Mouse (Mus musculus): ENCODE measurements around the gene Agk. TPM values are rescaled to one million over a fixed set of nuclear protein-coding genes. Genes with fewer than 3 reads are reported as not detected.

Gene Agk
- total RNA-seq, 2 experiments from 2014 or later: 65.5 to 72.8 TPM

GRCm38 (mm10) chr6:40438936-40439335 is 114.0 kb downstream of the Agk start, which contains the start of gene Wee2:
Wee2 (plus strand) TSS chr6:40439088.
- intact Hi-C loops (cut with DNase I): no loop called here
- DNase-seq: no peak

- intact Hi-C loops (cut with DNase I): no loop called here
- no peak for DNase-seq
Measured at GRCm38 (mm10) chr6:40439731-40440130, 114.8 kb downstream of the Agk start.

GRCm38 (mm10) chr6:40441276-40441675 is 116.3 kb downstream of the Agk start:
- intact Hi-C loops (cut with DNase I): no loop called here
- no peak for DNase-seq

GRCm38 (mm10) chr6:40441755-40442154 is 116.8 kb downstream of the Agk start:
- no peak for DNase-seq
- intact Hi-C loops (cut with DNase I): no loop called here

- intact Hi-C loops (cut with DNase I): no loop called here
- DNase-seq: no peak
Measured at GRCm38 (mm10) chr6:40443281-40443928, 118.4 kb downstream of the Agk start.

Other genes with a start within 250 kb of the Agk start
- 10 to 100 TPM; 26.5 to 27.7 TPM for gene E330009J07Rik, start 111.0 kb downstream of the Agk start, total RNA-seq (2021)
- not detected for gene Wee2, start 113.9 kb downstream of the Agk start, total RNA-seq (2021)
- 10 to 100 TPM; 38.1 to 38.2 TPM for gene Ssbp1, start 146.2 kb downstream of the Agk start, total RNA-seq (2021)
- under 1 TPM; 0.34 to 0.36 TPM for gene Tas2r137, start 166.1 kb downstream of the Agk start, total RNA-seq (2021)
- gene Tas2r108, start 168.4 kb downstream of the Agk start, total RNA-seq (2021): not detected
- not detected for gene Prss37, start 194.3 kb downstream of the Agk start, total RNA-seq (2021)
- not detected for gene Olfr461, start 229.9 kb downstream of the Agk start, total RNA-seq (2021)
- not detected for gene Olfr460, start 244.3 kb downstream of the Agk start, total RNA-seq (2021)